Mouse (Mus musculus) ovary, adult 10 weeks (tissue): ENCODE measurements around the gene Otos. TPM values are rescaled to one million over a fixed set of nuclear protein-coding genes. Genes with fewer than 3 reads are reported as not detected.

ENCODE experiments used
- polyA plus RNA-seq: library from polyadenylated mRNA; stranded (reverse); fragments of 350-450 nt; fragmentation: Illumina TruSeq; extraction: RNeasy Lipid Tissue Mini Kit (QIAGEN cat#74804); gene quantifications from one replicate; pipeline ENCODE4 v1.2.3, GENCODE M21; 2014

The Otos gene
- polyA plus RNA-seq = not detected

GRCm38 (mm10) chr1:92648673-92649072, at the start of gene Otos:
Gene Otos (minus strand): TSS chr1:92648841.

GRCm38 (mm10) chr1:92641514-92642272, 6.9 kb downstream of the Otos start, which contains the start of gene Cops9:
Gene Cops9 (minus strand): TSS chr1:92641985.

GRCm38 (mm10) chr1:92617488-92617887, 31.2 kb downstream of the Otos start, which contains the start of gene Olfr12:
Gene Olfr12 (plus strand): TSS chr1:92617788.

GRCm38 (mm10) chr1:92605482-92605881, 43.2 kb downstream of the Otos start, which contains the start of gene Olfr1410:
Gene Olfr1410 (plus strand): TSS chr1:92605782.

Other genes starting within 250 kb of the Otos start
- 139 TPM for gene Ndufa10, start 175.0 kb downstream of the Otos start, polyA plus RNA-seq
- gene Olfr1416, start 163.7 kb downstream of the Otos start, polyA plus RNA-seq = not detected
- gene Olfr1415, start 152.7 kb downstream of the Otos start, polyA plus RNA-seq = not detected
- not detected for gene Olfr1414, start 130.2 kb downstream of the Otos start, polyA plus RNA-seq
- gene Olfr1413, start 77.5 kb downstream of the Otos start, polyA plus RNA-seq = not detected
- gene Olfr1412, start 63.1 kb downstream of the Otos start, polyA plus RNA-seq = not detected
- gene Olfr1411, start 54.4 kb downstream of the Otos start, polyA plus RNA-seq = not detected
- gene Olfr1410, start 43.1 kb downstream of the Otos start, polyA plus RNA-seq = not detected
- not detected for gene Olfr12, start 31.1 kb downstream of the Otos start, polyA plus RNA-seq
- gene Cops9, start 6.9 kb downstream of the Otos start, polyA plus RNA-seq = 47.2 TPM
- gene Gpc1, start 182.8 kb upstream of the Otos start, polyA plus RNA-seq = 0.71 TPM